12 mouse cellular contexts compared by ENCODE assay signal in genomic region chr10:111223218-111223830, GRCm38 (mm10). TPM values are rescaled to one million over a fixed set of nuclear protein-coding genes. Genes with fewer than 3 reads are reported as not detected.
A peak's percentile ranks its signal among the peaks of the same experiment; 100 is the strongest.
DNase-seq lines count a peak whose midpoint lies in the region; ATAC-seq and TF ChIP-seq lines count a peak whose summit lies in the region.
"Had no signal": no experiment of that assay in that cellular context is flagged by ENCODE, and none has a peak within 500 bp of the region (broad histone marks: within the 10 kb centered on the region; RNA-seq: fewer than 3 reads in every experiment).

No protein-coding gene starts in this region.

- DNase-seq in heart, adult 11 months, result peak; percentile 70
- no peak for DNase-seq in heart, adult 8-10 months (ENCODE audit: low spot score)
- peak; percentile 17 for DNase-seq in CD4-positive, CD25-positive, alpha-beta regulatory T cell, adult 2 months (ENCODE audit: low read depth, low spot score)
- DNase-seq in B cell, adult 2 months, result no peak
- no peak for DNase-seq in lung, postnatal 0 days (ENCODE audit: low spot score)
- DNase-seq in layer of hippocampus, adult 18-20 months (ENCODE audit: low spot score in 2 of 2), result no peak
- DNase-seq: adrenal gland, adult 8-10 months; lung, adult 2 months had no signal

- H3K9ac ChIP-seq in forebrain, embryonic 12.5 days, result no peak overlapping the region
- no peak overlapping the region for H3K9ac ChIP-seq in liver, embryonic 16.5 days (ENCODE audit: low read depth, low read length)
- H3K9ac ChIP-seq in lung, postnatal 0 days (replicated peaks; ENCODE audit: low read depth), result no peak overlapping the region
- H3K9ac ChIP-seq: embryonic facial prominence, embryonic 13.5 days; neural tube, embryonic 12.5 days had no signal

- H3K4me1 ChIP-seq in forebrain, embryonic 12.5 days, result peaks cover 13% of the 10 kb centered on the region
- peaks cover 15% of the 10 kb centered on the region for H3K4me1 ChIP-seq in liver, embryonic 16.5 days (ENCODE audit: control insufficient read depth, low read depth, low read length)
- no peaks in the 10 kb centered on the region; the same call in 1 of the 2 replicates for H3K4me1 ChIP-seq in lung, postnatal 0 days (ENCODE audit: insufficient read depth, low read depth, low read length)
- H3K4me1 ChIP-seq: embryonic facial prominence, embryonic 13.5 days had no signal

- no peak overlapping the region for H3K4me2 ChIP-seq in forebrain, embryonic 12.5 days
- H3K4me2 ChIP-seq in liver, embryonic 16.5 days (ENCODE audit: low read depth, low read length), result no peak overlapping the region
- no peak overlapping the region for H3K4me2 ChIP-seq in lung, postnatal 0 days (replicated peaks; ENCODE audit: low read depth, low read length)
- H3K4me2 ChIP-seq: embryonic facial prominence, embryonic 13.5 days; neural tube, embryonic 12.5 days had no signal

- H3K36me3 ChIP-seq in forebrain, embryonic 12.5 days (replicated peaks), result no peaks in the 10 kb centered on the region
- H3K36me3 ChIP-seq in liver, embryonic 16.5 days (ENCODE audit: control insufficient read depth, insufficient read depth), result no peaks in the 10 kb centered on the region
- H3K36me3 ChIP-seq in lung, postnatal 0 days (ENCODE audit: insufficient read depth, low read length), result no peaks in the 10 kb centered on the region
- H3K36me3 ChIP-seq: embryonic facial prominence, embryonic 13.5 days; neural tube, embryonic 12.5 days had no signal

- TF ChIP-seq EP300 in lung, postnatal 0 days (IDR thresholded peaks at IDR 0.05), result no peak

- H3K27me3 ChIP-seq in forebrain, embryonic 12.5 days, result no peaks in the 10 kb centered on the region
- H3K27me3 ChIP-seq in liver, embryonic 16.5 days (ENCODE audit: control insufficient read depth, insufficient read depth, low read depth, low read length), result no peaks in the 10 kb centered on the region
- H3K27me3 ChIP-seq in lung, postnatal 0 days (replicated peaks; ENCODE audit: insufficient read depth, low read length), result no peaks in the 10 kb centered on the region
- H3K27me3 ChIP-seq: embryonic facial prominence, embryonic 13.5 days; neural tube, embryonic 12.5 days had no signal

- no peak overlapping the region for H3K27ac ChIP-seq in forebrain, embryonic 12.5 days
- H3K27ac ChIP-seq in liver, embryonic 16.5 days (ENCODE audit: low read length), result peak overlapping the region; percentile 27; the same call in 1 of the 2 replicates
- no peak overlapping the region for H3K27ac ChIP-seq in lung, postnatal 0 days (ENCODE audit: low read length)
- H3K27ac ChIP-seq: embryonic facial prominence, embryonic 13.5 days; neural tube, embryonic 12.5 days had no signal

- 18% methylated on average over 10 of the region's 10 CpGs for WGBS in forebrain, embryonic 12.5 days
- WGBS in liver, embryonic 16.5 days (ENCODE audit: insufficient replicate concordance), result 55% methylated on average over 10 of the region's 10 CpGs
- WGBS in lung, postnatal 0 days, result 42% methylated on average over 10 of the region's 10 CpGs

- H3K4me3 ChIP-seq in forebrain, embryonic 12.5 days (replicated peaks), result no peak overlapping the region
- no peak overlapping the region for H3K4me3 ChIP-seq in liver, embryonic 16.5 days (ENCODE audit: low read depth, low read length)
- H3K4me3 ChIP-seq in lung, postnatal 0 days (ENCODE audit: low read depth, low read length), result no peak overlapping the region
- H3K4me3 ChIP-seq: embryonic facial prominence, embryonic 13.5 days; neural tube, embryonic 12.5 days had no signal

- no peak for TF ChIP-seq CTCF in lung, postnatal 0 days (IDR thresholded peaks at IDR 0.05)

- 0 out of 2 replicates have a peak, but pooled peaks have one; percentile 41 for ATAC-seq in forebrain, embryonic 12.5 days (ENCODE audit: low FRiP score)
- peak; percentile 55 for ATAC-seq in liver, embryonic 16.5 days (ENCODE audit: low read depth)
- ATAC-seq in lung, postnatal 0 days, result no peak

- no peaks in the 10 kb centered on the region for H3K9me3 ChIP-seq in forebrain, embryonic 12.5 days
- no peaks in the 10 kb centered on the region for H3K9me3 ChIP-seq in liver, embryonic 16.5 days (replicated peaks; ENCODE audit: control insufficient read depth, low read length)
- no peaks in the 10 kb centered on the region for H3K9me3 ChIP-seq in lung, postnatal 0 days (ENCODE audit: low read length)
- H3K9me3 ChIP-seq: embryonic facial prominence, embryonic 13.5 days; neural tube, embryonic 12.5 days had no signal

RNA-seq across cellular contexts. Expression of gene Osbpl8, which starts 58.8 kb away (rescaled TPM):
- 10 to 100 TPM; 73.3 to 89.1 (median 83.0) TPM for total RNA-seq in heart, adult 8-10 months (2022)
- 18.9 and 20.6 TPM in 2 replicates for polyA plus RNA-seq in forebrain, embryonic 12.5 days (2016; fragmentation: Nextera tagmentation; extraction: Ambion mirVana)
- polyA plus RNA-seq in liver, embryonic 16.5 days (2015; fragmentation: Nextera tagmentation; extraction: Ambion mirVana), result 8.2 and 9.0 TPM in 2 replicates
- polyA plus RNA-seq in lung, postnatal 0 days (2015; fragmentation: Nextera tagmentation; extraction: Ambion mirVana), result 12.9 and 14.4 TPM in 2 replicates
- 10 to 100 TPM; 62.9 to 63.0 TPM for total RNA-seq in layer of hippocampus, adult 18-20 months (2021)

Comparison
In these comparisons a context has a peak if more than half of its experiments do, and no peak if none do; other contexts are left out.
1. DNase-seq: peak in heart, adult 11 months (single experiment) and CD4-positive, CD25-positive, alpha-beta regulatory T cell, adult 2 months (single experiment); none in heart, adult 8-10 months (single experiment), B cell, adult 2 months (0 of 2), lung, postnatal 0 days (single experiment) and layer of hippocampus, adult 18-20 months (0 of 2).